ENCODE assay signal across 11 mouse cellular contexts in genomic region chr1:166137244-166137938, GRCm38 (mm10). TPM values are rescaled to one million over a fixed set of nuclear protein-coding genes. Genes with fewer than 3 reads are reported as not detected.
DNase-seq lines count a peak whose midpoint lies in the region; ATAC-seq and TF ChIP-seq lines count a peak whose summit lies in the region.
"Had no signal": no experiment of that assay in that cellular context is flagged by ENCODE, and none has a peak within 500 bp of the region (broad histone marks: within the 10 kb centered on the region; RNA-seq: fewer than 3 reads in every experiment).

No protein-coding gene starts in this region.

- no peak for DNase-seq in heart, postnatal 4 days
- no peak for DNase-seq in gastrocnemius, postnatal 10 days
- DNase-seq in gastrocnemius, postnatal 36 days = no peak
- DNase-seq in cerebellum, adult 8-10 months = no peak
- DNase-seq: thymus, adult 18-20 months had no signal

- WGBS in heart, embryonic 14.5 days = 43% methylated on average over 6 of the region's 7 CpGs
- 75% methylated on average over 7 of the region's 7 CpGs for WGBS in embryonic facial prominence, embryonic 13.5 days

- H3K27me3 ChIP-seq in heart, embryonic 14.5 days (ENCODE audit: control insufficient read depth, insufficient read depth, low read length) = no peaks in the 10 kb centered on the region
- H3K27me3 ChIP-seq in ES-Bruce4 (ENCODE audit: control insufficient read depth, insufficient read depth, low read length, poor library complexity, severe bottlenecking) = no peaks in the 10 kb centered on the region
- no peaks in the 10 kb centered on the region; the same call in 1 of the 2 replicates for H3K27me3 ChIP-seq in embryonic facial prominence, embryonic 13.5 days
- peaks cover 3% of the 10 kb centered on the region for H3K27me3 ChIP-seq in megakaryocyte, embryonic 14.5 days (replicated peaks)
- H3K27me3 ChIP-seq: embryonic facial prominence, embryonic 15.5 days had no signal

- peak overlapping the region; percentile 12; the same call in 1 of the 2 replicates for H3K4me2 ChIP-seq in heart, embryonic 14.5 days (ENCODE audit: low read length)
- H3K4me2 ChIP-seq in embryonic facial prominence, embryonic 13.5 days = no peak overlapping the region
- H3K4me2 ChIP-seq: embryonic facial prominence, embryonic 15.5 days; hindbrain, embryonic 12.5 days had no signal

- no peak for TF ChIP-seq EP300 in ES-Bruce4 (IDR thresholded peaks at IDR 0.05; ENCODE audit: insufficient read depth, low read depth, low read length)

- no peaks in the 10 kb centered on the region for H3K36me3 ChIP-seq in heart, embryonic 14.5 days (ENCODE audit: control insufficient read depth, insufficient read depth, low read length)
- H3K36me3 ChIP-seq in ES-Bruce4 (ENCODE audit: control insufficient read depth, insufficient read depth, low read length, poor library complexity, severe bottlenecking) = no peaks in the 10 kb centered on the region
- no peaks in the 10 kb centered on the region for H3K36me3 ChIP-seq in embryonic facial prominence, embryonic 13.5 days
- no peaks in the 10 kb centered on the region for H3K36me3 ChIP-seq in megakaryocyte, embryonic 14.5 days (replicated peaks; ENCODE audit: low read length)
- H3K36me3 ChIP-seq: embryonic facial prominence, embryonic 15.5 days; hindbrain, embryonic 12.5 days had no signal

- TF ChIP-seq CTCF in ES-Bruce4 (IDR thresholded peaks at IDR 0.05; ENCODE audit: low read depth, low read length) = no peak

- peak overlapping the region; percentile 10 to 38; a peak in 2 of 4 replicates for H3K27ac ChIP-seq in heart, embryonic 14.5 days (replicated peaks in 1 of 2; ENCODE audit: control insufficient read depth in 1 of 2, insufficient read depth in 1 of 2, low read depth in 2 of 2, low read length in 2 of 2)
- peak overlapping the region; percentile 47 for H3K27ac ChIP-seq in ES-Bruce4 (ENCODE audit: insufficient read depth, low read length)
- no peak overlapping the region for H3K27ac ChIP-seq in embryonic facial prominence, embryonic 13.5 days
- H3K27ac ChIP-seq: embryonic facial prominence, embryonic 15.5 days; hindbrain, embryonic 12.5 days had no signal

- H3K9me3 ChIP-seq in heart, embryonic 14.5 days (ENCODE audit: control insufficient read depth, low read length) = no peaks in the 10 kb centered on the region
- no peaks in the 10 kb centered on the region for H3K9me3 ChIP-seq in ES-Bruce4 (replicated peaks; ENCODE audit: control insufficient read depth, insufficient read depth, low read length, poor library complexity, severe bottlenecking)
- no peaks in the 10 kb centered on the region for H3K9me3 ChIP-seq in embryonic facial prominence, embryonic 13.5 days
- H3K9me3 ChIP-seq in megakaryocyte, embryonic 14.5 days = no peaks in the 10 kb centered on the region
- H3K9me3 ChIP-seq: embryonic facial prominence, embryonic 15.5 days; hindbrain, embryonic 12.5 days had no signal

- no peak overlapping the region; the same call in 1 of the 2 replicates for H3K9ac ChIP-seq in heart, embryonic 14.5 days (ENCODE audit: low read length)
- peak overlapping the region; percentile 33 for H3K9ac ChIP-seq in ES-Bruce4 (ENCODE audit: low read depth, poor library complexity, severe bottlenecking)
- no peak overlapping the region for H3K9ac ChIP-seq in embryonic facial prominence, embryonic 13.5 days
- H3K9ac ChIP-seq: embryonic facial prominence, embryonic 15.5 days; hindbrain, embryonic 12.5 days had no signal

- H3K4me1 ChIP-seq in heart, embryonic 14.5 days (ENCODE audit: control insufficient read depth in 2 of 2, insufficient read depth in 2 of 2, low read length in 2 of 2) = peaks cover 19 to 20% of the 10 kb centered on the region in 2 experiments
- H3K4me1 ChIP-seq in ES-Bruce4 (ENCODE audit: control insufficient read depth, insufficient read depth, low read length) = peaks cover 16% of the 10 kb centered on the region
- H3K4me1 ChIP-seq in embryonic facial prominence, embryonic 13.5 days = peaks cover 2% of the 10 kb centered on the region
- peaks cover 25% of the 10 kb centered on the region for H3K4me1 ChIP-seq in megakaryocyte, embryonic 14.5 days
- H3K4me1 ChIP-seq: embryonic facial prominence, embryonic 15.5 days had no signal

- no peak overlapping the region for H3K4me3 ChIP-seq in heart, embryonic 14.5 days (ENCODE audit: control insufficient read depth in 1 of 2, insufficient read depth in 1 of 2, low read depth in 1 of 2, low read length in 2 of 2)
- peak overlapping the region; percentile 13; the same call in 1 of the 2 replicates for H3K4me3 ChIP-seq in ES-Bruce4 (ENCODE audit: low read depth, low read length)
- H3K4me3 ChIP-seq in embryonic facial prominence, embryonic 13.5 days = no peak overlapping the region
- H3K4me3 ChIP-seq in megakaryocyte, embryonic 14.5 days (replicated peaks) = peak overlapping the region; percentile 83
- H3K4me3 ChIP-seq: embryonic facial prominence, embryonic 15.5 days; hindbrain, embryonic 12.5 days had no signal

- no peak; the same call in 1 of the 2 replicates for ATAC-seq in heart, embryonic 14.5 days (ENCODE audit: insufficient number of reproducible peaks, insufficient read depth, low FRiP score, low read depth)
- ATAC-seq in embryonic facial prominence, embryonic 13.5 days (ENCODE audit: insufficient number of reproducible peaks, insufficient read depth, low FRiP score, low TSS enrichment, low read depth) = 0 out of 2 replicates have a peak, but pooled peaks have one; percentile 15

- no peak for TF ChIP-seq POLR2A in ES-Bruce4 (IDR thresholded peaks at IDR 0.05; ENCODE audit: insufficient read depth, low read length)

- intact Hi-C loops in gastrocnemius, postnatal 36 days (cut with DNase I) = no loop called here

RNA-seq across cellular contexts. Expression of gene Gpa33, which starts 7.4 kb away (rescaled TPM):
- polyA plus RNA-seq in heart, embryonic 14.5 days (2014; fragmentation: Nextera tagmentation; extraction: Ambion mirVana) = 0.18 TPM in 1 of 2 replicates, not detected in the other
- total RNA-seq in heart, postnatal 4 days (2021) = not detected
- 49.6 and 55.9 TPM in 2 replicates for polyA plus RNA-seq in ES-Bruce4 (2011; ENCODE audit: insufficient read depth, insufficient read length, low read depth, missing spikeins)
- 0.15 and 0.83 TPM in 2 replicates for polyA plus RNA-seq in embryonic facial prominence, embryonic 13.5 days (2015; fragmentation: Nextera tagmentation; extraction: Ambion mirVana)
- polyA plus RNA-seq in megakaryocyte, embryonic 14.5 days (2012; ENCODE audit: insufficient read depth, low replicate concordance) = not detected in 2 replicates
- not detected for total RNA-seq in gastrocnemius, postnatal 10 days (2021)
- not detected for total RNA-seq in gastrocnemius, postnatal 36 days (2021)

RNA-seq across cellular contexts. Expression of gene Dusp27, which starts 9.7 kb away (rescaled TPM):
- 41.1 and 43.3 TPM in 2 replicates for polyA plus RNA-seq in heart, embryonic 14.5 days (2014; fragmentation: Nextera tagmentation; extraction: Ambion mirVana)
- 10 to 100 TPM; 60.0 to 68.2 TPM for total RNA-seq in heart, postnatal 4 days (2021)
- 3.9 and 5.8 TPM in 2 replicates for polyA plus RNA-seq in ES-Bruce4 (2011; ENCODE audit: insufficient read depth, insufficient read length, low read depth, missing spikeins)
- 2.6 and 3.0 TPM in 2 replicates for polyA plus RNA-seq in embryonic facial prominence, embryonic 13.5 days (2015; fragmentation: Nextera tagmentation; extraction: Ambion mirVana)
- polyA plus RNA-seq in megakaryocyte, embryonic 14.5 days (2012; ENCODE audit: insufficient read depth, low replicate concordance) = not detected in 2 replicates
- 100 to 1,000 TPM; 120 to 123 TPM for total RNA-seq in gastrocnemius, postnatal 10 days (2021)
- total RNA-seq in gastrocnemius, postnatal 36 days (2021) = 10 to 100 TPM; 70.6 to 92.3 TPM

Comparison
In these comparisons a context has a peak if more than half of its experiments do, and no peak if none do; other contexts are left out.
1. H3K4me3 ChIP-seq: peak in ES-Bruce4 (single experiment) and megakaryocyte, embryonic 14.5 days (single experiment); none in heart, embryonic 14.5 days (0 of 2) and embryonic facial prominence, embryonic 13.5 days (single experiment).
2. RNA of gene Gpa33, which starts 7.4 kb away (polyA plus RNA-seq): 49.6 to 55.9 TPM in ES-Bruce4; 0.18 TPM in heart, embryonic 14.5 days, 0.15 to 0.83 TPM in embryonic facial prominence, embryonic 13.5 days and not detected in megakaryocyte, embryonic 14.5 days; every median in the first group is over 10 times any median in the second.